Mouse (Mus musculus) cerebellum, adult 11 months (tissue): Measurements from ENCODE around the gene Gm20388.

Experiments
- DNase-seq: peaks from one replicate; pipeline ENCODE4 v3.0.0; 2022

Gm20388 gene

DNA sequence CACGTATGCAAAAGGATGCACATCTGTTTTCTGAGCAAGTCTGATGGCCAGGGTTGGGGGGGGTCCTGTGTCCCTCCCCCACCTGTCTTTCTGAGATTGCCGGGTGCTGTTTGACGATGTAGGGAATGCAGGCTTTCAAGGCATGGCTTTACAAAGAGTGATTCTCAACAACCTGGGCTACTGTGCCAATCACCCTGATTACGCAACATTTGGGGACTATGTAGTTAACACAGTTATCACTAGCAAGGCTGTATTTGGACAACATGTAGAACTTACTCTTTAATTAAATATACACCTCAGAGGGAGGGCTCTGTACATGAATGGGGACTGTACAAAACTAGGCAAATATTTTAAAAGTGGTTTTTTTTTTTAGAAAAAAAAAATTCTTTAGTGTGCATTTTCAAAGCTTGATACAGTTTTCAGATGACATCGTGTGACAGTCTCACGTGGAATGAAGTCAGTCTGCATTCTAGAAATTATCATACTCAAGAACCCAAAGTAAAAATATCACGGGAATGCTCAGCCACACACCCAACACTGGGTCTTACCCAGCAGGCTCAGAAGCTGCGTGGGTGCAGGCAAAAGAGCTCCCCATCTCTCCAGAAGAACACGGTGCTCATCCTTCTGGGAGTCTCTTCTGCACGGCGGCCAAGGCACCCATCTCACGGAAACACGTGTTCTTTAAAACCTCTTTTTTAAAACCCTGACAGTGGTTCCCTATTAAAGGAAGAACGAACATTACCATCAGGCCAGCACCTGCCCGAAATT, 3930.1 kb downstream of the Gm20388 start:
- DNase-seq, result no peak

DNA sequence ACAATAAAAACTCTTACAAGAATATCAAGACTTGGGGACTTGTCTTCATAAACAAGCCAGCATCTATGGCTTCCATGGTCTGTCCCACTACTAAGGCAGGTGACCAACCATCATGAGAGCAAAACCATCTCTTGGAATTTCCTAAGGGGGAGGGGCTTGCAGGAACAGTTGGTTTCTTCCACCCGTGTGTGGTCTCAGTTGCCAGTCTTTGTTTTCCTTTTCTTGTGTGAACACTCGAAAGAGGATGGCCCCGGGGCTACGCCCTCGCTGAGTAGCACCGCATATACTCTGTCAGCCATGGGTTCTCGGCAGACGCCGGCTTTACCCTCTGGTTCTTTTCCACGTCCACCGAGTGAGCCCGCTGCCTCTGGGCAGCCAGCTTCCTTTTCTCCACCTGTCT, 3931.4 kb downstream of the Gm20388 start:
- DNase-seq, result no peak

DNA sequence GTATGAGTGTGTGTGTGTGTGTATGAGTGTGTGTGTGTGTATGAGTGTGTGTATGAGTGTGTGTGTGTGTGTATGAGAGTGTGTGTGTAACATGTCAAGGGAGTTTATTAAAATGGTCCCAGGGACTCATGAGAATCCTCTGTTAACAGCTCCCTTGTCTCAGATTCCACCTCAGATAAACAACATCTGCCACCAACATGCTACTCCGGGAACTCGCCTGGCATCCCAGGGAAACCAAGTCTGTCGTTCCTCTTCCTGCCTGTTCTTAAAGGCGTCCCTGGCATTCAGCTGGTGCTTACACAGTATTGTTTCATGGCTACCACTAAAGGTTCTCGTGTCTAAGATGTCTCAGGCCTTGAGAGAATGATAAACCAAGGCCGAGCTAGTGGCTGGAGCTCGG, 3933.7 kb downstream of the Gm20388 start:
- no peak for DNase-seq

DNA sequence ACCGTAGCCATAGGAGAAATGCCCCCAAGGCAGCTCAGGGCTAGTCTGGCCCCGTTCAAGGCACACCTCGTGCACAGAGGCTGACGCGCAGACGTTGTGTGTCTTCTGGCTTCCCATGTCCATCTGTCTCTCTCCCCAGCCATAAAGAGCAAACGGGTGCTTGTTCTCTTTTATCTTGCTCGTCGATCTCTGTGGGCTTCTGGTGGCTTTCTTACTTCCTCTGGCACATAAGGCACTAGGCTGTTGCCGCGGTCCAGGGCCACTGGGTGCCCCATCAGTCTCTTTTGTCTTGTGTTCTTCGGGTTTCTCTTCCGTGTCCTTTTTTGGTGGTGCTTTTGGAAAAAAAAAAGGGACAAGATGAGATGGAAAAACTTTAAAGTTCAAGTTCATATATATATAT, 3934.5 kb downstream of the Gm20388 start:
- no peak for DNase-seq

DNA sequence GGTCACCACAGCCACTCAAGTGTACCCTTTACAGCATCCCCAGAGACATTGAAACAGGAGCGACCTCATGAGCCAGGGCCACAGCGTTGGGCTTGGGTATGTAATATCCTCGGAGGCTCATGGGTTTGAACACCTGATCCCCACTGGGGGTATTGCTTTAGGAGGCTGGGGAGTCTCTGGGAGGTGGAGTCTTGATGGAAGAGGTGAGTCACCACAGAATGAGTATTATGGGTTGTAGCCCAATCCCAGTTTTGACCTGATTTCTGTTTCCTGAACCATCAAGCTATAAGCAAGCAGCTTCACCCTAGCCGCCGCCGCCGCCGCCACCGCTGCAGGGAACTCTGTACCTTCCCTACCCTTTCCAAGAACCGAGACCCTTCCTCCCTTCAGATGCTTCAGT, 3935.3 kb downstream of the Gm20388 start:
- DNase-seq, result no peak

DNA sequence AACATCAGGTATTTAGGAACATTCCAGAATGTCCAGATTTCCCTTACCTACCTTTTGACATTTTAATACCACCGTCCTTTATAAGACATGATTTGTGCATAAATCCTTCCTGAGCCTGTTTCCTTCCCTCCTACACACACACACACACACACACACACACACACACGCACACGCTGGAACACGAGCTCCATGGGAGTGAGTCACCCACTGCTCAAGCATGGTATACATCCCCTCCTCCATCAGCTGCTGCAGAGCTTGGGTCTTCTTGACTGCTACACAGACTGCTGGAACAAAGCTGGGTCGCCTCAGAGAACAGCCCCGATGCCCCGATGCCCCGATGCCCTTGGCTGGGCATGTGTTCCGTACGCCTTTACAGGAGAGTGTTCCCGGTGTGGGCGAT, 3935.9 kb downstream of the Gm20388 start:
- DNase-seq, result no peak

DNA sequence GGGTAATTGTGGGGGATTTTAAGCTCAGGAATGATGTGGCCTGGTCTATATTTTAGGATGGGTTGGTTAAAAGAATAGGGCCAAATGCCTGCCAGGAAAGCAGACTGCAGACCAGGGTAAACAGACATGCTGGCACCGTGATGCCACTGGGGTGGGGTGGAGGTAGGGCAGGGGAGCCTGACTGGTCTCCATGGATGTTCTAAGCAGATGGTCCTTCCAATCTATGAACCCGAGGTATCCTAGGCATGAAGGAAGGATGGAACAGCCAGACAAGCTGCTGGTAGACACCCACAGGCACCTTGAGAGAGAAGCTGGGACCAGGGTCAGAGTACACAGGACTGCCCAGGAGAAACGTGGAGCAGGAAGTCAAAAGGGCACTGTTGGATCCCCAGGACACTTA, 3936.9 kb downstream of the Gm20388 start:
- DNase-seq, result peak; percentile 50

DNA sequence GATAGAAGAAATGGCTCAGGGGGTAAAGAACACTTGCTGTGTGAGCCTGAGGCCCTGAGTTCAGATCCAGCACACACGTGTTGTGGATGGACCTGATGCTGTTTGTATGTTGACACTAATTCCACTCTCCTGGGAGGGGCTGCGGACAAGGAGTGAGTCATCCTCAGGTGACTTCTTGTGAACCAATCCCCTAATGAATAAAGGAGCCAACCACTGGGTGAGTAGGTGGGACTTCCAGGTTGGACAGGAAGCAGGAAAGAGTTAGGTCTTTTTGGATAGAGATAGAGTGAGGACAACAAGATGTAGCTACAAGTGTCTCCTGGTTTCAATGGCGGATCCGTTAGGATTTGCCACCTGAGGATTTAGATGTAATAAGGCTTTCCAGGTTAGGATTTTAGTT, 3938.7 kb downstream of the Gm20388 start:
- DNase-seq, result no peak

DNA sequence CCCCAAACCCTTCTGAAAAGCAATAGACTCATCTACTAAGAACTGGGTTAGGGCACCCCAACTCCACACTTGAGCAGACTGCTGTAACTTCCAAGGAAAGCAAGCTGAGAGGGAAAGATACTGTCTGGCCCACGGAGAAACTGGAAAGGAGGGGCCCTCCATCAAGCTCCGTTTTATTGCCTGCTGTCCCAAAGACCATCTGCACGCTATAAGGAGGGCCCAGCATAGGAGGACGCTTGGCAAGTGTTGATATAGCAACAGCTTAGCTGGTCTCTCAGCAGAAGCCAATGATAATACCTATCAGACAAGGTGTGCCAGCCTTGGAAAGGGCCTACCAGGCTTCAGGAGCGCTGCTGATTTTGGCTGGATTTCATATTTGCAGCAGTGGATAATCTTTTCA, 3940.9 kb downstream of the Gm20388 start:
- DNase-seq, result no peak

DNA sequence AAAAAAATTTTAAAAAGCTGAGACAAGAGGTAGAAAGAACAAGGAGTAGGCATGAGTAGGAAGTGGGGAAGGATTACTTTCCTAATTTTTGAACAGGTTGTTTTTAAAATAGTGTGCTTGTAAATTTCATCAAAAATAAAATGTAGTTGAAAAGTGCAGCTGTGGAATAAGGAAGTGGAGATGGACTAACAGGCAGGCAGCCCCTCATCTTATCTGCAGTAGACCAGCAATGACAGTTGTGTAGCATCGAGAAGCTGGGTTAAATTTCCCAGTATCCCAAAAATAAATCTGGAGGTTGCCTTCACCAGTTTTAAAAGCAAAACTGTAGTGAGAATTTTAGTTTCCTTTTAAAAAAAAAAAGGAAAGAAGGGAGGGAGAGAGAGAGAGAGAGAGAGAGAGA, 3943.6 kb downstream of the Gm20388 start:
- DNase-seq, result no peak

DNA sequence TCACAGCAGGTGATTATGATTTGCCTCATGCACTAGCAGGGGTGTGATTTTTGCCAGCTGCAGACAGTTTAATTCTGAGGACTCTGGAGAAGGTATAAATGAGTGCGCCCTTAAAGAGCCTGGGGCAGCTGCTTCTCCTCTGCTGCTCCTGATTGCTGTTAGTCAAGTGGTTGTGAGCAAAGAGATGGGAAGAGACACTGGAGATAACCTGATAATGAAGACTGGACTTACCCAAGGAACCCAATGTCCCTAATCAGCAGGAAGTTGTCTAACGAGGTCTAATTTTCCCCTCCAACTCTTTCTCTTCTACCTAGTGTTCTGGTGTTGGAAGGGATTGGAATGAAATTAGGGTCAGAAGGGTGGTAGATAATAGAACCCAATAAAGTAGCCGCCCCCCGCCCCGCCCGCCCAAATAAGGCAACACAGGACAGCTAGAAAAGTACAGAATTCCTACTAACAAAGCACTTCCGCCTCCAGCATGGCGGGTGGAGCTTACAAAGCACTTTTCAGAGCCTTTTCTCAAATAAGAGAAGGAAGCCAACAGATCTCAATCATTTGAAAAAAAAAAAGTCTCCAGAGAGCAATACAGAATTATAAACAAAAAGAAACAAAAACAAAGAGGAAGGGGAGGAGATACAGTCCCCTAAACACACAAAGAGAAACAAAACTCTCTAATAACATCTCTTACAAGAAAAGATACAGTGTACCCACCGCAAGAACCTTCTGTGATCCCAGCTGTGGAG, 3944.3 kb downstream of the Gm20388 start:
- DNase-seq, result no peak

DNA sequence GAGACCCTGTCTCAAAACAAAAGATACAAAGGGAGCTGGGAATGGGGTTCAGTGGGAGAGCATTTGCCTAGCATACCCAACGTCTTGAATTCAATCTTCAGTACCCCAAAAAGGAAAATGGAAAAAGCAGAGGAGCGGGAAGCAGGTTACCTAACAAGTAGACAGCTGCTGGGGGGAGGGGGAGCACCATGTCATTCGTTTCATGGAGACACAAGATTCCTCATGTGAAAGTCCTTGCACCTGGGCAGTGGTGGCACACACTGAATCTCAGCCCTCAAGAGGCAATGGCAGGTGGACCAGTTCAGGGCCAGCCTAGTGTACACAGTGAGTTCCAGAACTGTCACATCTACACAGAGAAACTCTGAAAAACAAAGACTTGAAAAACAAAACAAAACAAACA, 3946.7 kb downstream of the Gm20388 start:
- DNase-seq, result no peak

DNA sequence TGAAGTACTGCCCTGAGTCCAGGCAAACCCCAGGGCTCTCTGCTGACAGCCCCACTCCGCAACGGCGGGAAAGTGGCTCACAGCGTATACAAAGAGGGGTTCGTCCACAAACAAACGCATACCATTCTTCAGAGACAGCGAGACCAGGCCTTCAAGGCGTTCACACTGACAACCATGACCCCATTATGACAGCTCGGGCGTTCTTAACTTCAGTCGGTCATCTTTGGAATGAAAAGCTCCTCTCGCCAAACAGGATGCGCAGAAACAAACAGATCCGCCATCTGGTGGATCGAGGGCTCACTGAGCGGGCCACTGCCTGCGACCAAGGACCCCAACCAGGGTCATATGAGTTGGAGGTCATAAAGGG, 3947.9 kb downstream of the Gm20388 start:
- DNase-seq, result no peak

DNA sequence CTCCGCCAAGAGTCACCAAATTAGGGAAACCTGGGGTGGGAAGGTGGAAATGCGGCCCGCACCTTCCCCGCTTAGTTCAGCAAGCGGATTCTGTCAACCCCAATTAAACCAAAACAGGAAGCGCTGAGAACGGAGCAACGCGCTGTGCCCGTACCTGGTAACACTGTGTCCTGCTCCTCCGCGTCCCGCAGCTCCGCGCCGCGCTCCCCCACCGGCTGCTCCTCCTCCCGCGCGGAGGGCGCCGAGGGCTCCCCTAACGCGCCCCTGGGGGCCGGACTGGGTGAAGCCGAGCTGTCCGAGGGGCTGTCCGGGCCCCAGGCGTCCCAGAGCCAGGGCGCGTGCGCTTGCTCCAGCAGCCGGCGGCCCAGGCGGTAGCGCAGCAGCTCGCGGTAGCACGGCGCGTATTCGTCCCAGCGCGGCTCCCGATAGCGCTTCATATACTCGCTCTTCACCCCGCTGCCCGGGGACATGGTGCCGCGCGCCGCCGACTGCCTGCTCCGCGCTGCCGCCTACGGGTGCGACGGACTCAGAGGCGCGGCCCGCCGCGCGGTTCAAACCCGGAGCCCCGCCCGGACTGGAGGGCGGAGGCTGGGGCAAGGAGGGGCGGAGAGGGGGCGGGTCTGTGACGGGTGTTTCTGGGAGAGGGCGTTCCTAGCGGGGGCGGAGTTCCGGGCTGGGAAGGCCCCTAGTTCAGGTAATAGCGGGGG, 3948.5 kb downstream of the Gm20388 start:
- peak; percentile 94 for DNase-seq

DNA sequence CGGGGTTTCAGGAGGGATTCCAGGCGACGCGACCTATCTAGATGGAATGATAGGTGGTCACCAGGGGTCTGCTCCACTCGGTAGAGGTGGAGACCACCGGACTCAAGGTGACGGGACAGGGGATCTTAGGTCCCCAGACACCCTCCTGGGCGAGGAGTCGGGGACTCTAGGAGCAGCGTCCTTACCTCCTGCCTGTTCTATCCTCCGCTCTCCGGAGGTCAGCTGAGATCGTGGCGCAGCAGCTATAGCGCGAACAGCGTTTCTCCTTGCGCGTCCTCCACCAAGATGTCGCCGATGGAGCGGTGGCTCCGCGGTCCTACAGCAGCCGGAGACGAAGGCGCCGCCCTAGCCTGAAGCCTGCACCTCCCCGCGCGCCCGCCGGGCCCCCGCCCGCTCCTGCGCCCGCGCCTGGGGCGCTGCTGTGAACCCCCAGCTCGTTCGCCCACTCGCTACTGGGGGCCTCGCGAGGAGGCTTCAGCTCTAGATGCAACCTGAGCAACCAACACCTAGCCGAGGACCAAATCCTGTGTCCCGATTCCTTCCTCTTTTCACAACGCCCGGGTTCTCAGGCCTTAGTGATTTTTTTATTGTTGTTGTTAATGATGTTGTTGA, 3949.1 kb downstream of the Gm20388 start, which contains the start of gene Ccsap:
Ccsap (minus strand) TSS at position 562 of the 612 bp plus-strand sequence.
- peak; percentile 67 for DNase-seq

DNA sequence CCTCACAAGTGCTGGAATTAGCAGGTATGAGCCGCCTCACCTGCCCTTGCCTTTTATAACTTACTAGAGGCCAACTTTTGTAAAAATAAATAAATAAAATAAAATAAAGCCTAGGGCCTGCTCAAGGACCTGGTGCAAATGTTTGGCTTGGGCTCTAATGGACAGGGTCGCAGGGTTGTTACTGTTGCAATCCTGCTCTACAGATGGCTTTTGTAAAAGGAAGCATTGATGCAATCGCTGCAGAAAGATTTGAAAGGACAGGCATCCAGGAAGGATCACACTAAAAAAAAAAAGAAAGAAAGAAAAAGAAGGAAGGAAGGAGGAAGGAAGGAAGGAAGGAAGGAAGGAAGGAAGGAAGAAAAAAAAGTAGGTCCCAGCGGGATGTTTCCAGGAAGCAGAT, 3949.7 kb downstream of the Gm20388 start:
- no peak for DNase-seq

DNA sequence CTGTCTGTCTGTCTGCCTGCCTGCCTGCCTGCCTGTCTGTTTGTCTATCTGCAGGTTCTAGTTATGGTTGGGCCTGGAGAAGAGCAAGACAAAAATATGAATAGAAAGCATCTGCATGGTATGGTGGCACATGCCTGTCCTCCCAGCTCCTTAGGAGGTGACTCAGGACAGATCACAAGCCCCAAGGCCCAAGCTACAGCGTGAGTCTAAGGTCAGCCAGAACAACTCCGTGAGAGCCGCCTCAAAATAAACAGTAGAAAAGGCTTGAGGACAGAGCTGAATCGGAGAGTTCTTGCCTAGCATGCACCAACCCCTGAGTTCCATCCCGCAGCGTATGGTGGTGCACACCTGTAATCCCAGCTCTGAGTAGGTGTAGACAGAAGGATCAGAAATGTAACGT, 3955.1 kb downstream of the Gm20388 start:
- DNase-seq, result no peak

DNA sequence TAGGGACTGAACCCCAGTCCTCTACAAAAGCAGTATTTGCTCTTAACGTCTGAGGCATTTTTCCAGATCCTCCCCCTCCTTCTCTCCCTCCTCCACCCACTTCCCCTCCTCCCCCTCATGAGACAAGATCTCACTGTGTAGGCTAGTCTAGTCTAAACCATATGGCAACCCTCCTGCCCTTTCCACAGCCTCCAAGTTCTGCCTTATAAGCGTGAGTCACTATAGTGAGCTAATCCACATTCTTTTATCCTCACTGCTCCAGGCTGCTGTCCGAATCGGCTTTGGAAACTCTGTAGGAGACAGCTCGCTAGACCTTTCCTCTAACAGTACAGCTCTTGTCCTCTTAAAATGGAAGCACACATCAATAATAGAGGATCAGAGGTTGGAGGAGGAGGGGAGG, 3956.3 kb downstream of the Gm20388 start:
- DNase-seq, result no peak

DNA sequence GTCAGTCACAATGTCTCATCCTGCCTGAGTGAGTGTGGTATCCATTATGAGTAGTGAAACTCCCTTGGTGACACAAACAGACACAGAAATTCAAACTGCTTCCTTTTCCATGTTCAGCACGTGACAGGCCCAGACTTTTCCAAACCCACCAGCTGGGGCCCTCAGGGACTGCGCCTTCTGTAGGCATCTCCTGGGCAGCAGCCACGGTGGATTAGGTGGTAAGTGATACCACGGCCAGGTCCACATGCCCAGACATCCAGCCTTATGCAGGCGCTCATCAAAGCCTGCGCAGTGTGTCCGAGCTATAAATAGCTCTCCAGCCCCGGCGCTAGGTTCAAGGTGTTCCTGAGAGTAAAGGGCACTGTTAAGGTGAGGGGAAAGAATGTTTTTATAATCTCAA, 3961.4 kb downstream of the Gm20388 start:
- DNase-seq, result no peak

DNA sequence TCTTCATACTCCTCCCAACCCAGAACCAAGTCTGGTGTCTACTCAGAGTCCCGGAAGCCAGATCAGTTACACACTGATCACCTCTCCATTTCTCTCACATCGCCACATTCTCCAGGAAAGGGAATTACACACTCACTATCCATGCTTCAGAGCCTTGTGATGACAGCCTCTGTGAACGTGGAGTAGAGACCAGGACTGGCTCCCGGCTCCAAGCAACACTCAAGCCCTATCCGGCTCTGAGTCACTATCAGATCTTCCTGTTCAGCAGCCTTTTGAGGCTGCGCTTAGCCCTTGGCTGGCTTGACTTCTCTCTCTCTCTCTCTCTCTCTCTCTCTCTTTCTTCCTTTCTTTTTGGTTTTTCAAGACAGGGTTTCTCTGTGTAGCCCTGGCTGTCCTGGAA, 3962.7 kb downstream of the Gm20388 start:
- DNase-seq, result no peak

DNA sequence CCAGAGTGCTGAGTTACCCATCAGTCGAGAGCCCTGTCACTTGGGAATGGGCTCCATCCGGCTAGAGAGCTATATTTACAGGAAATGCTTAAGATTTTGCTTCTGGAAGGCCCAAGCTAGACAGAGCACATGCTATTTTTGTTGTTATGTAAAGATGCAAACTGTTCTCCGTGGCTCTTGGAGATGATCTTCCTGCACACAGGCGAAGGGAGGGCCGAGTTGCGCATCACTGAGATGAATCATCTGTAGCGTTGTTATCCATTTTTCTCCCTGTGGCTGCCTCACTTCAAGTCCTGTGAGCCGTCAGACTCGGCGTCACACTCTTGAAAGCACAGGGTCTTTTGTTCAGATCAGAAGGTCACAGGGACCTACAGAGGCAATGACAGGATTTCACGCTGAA, 3963.7 kb downstream of the Gm20388 start:
- no peak for DNase-seq

DNA sequence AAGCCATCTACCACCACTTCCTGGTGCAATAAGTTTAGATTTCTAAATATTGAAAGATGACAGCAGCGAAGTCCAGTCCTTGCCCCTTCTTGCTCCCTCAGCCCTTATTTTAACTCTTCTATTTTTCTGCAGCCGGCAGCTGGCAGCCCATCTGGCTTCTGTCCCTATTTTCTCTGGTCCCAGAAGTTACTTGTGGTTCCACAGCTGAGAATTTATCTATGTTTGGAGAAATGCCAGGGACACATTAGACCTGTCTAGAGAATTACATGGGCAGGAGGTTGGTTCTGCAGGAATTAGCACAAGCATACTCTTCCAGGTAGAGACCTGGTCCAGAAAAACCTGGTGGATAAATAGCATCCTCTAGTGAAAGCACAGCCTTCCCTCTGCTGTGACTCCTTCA, 3967.2 kb downstream of the Gm20388 start:
- no peak for DNase-seq

DNA sequence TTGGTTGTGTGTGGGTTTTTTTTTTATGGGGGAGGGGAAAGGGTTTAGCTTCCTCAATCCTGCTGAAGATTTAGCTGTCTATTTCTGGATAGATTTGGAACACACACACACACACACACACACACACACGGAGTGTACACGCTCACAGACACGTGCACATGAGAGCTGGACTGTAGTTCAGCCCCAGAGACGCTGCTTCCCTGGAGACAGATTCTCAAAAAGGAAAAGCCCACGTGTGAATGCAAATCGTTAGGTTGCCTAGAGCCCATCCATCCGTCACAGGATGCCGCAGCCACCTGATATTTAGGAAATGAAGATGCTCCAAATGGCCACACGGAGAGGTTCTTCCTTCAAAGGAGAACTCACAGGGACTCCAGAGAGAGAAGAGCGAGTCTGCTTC, 3969.6 kb downstream of the Gm20388 start:
- DNase-seq, result no peak
